Mouse (Mus musculus): ENCODE data around the gene Iqgap3. TPM values are rescaled to one million over a fixed set of nuclear protein-coding genes. Genes with fewer than 3 reads are reported as not detected.

Iqgap3 gene
- polyA plus RNA-seq, 1 experiment from 2014 or later: 4.5 TPM

- ATAC-seq (ENCODE audit: low FRiP score, low TSS enrichment): no peak
- no peak for DNase-seq (ENCODE audit: low spot score)
- Histone ChIP-seq H3K4me1 (replicated peaks; ENCODE audit: control insufficient read depth, insufficient read depth) (no peaks in the 10 kb centered on the region), H3K4me3 (ENCODE audit: low read depth, low read length) (no peak overlapping the region), H3K36me3 (ENCODE audit: control insufficient read depth, insufficient read depth, low read length) (peaks cover 16% of the 10 kb centered on the region; the same call in 1 of the 2 replicates), H3K4me2 (replicated peaks; ENCODE audit: low read depth) (no peak overlapping the region), H3K9ac (ENCODE audit: low read length) (no peak overlapping the region), H3K9me3 (ENCODE audit: control insufficient read depth, low read length) (no peaks in the 10 kb centered on the region), H3K27ac (replicated peaks) (no peak overlapping the region), H3K27me3 (ENCODE audit: control insufficient read depth, insufficient read depth, low read length) (no peaks in the 10 kb centered on the region)
- 94% methylated on average over 12 of the region's 12 CpGs for WGBS
- TF ChIP-seq EP300 (optimal IDR thresholded peaks at IDR 0.05): no peak
- TF ChIP-seq CTCF (IDR thresholded peaks at IDR 0.05; ENCODE audit: low read depth): no peak
Measured at GRCm38 (mm10) chr3:88114396-88114795, 32.6 kb downstream of the Iqgap3 start.

- TF ChIP-seq EP300 (optimal IDR thresholded peaks at IDR 0.05) (no peak), CTCF (IDR thresholded peaks at IDR 0.05; ENCODE audit: low read depth) (no peak)
- Histone ChIP-seq H3K36me3 (ENCODE audit: control insufficient read depth, insufficient read depth, low read length) (peaks cover 6% of the 10 kb centered on the region; the same call in 1 of the 2 replicates), H3K4me1 (replicated peaks; ENCODE audit: control insufficient read depth, insufficient read depth) (no peaks in the 10 kb centered on the region), H3K27ac (replicated peaks) (no peak overlapping the region), H3K4me2 (replicated peaks; ENCODE audit: low read depth) (no peak overlapping the region), H3K4me3 (ENCODE audit: low read depth, low read length) (no peak overlapping the region), H3K27me3 (ENCODE audit: control insufficient read depth, insufficient read depth, low read length) (no peaks in the 10 kb centered on the region), H3K9me3 (ENCODE audit: control insufficient read depth, low read length) (no peaks in the 10 kb centered on the region), H3K9ac (ENCODE audit: low read length) (no peak overlapping the region)
- WGBS: 78% methylated on average over 19 of the region's 19 CpGs
- no peak for ATAC-seq (ENCODE audit: low FRiP score, low TSS enrichment)
- DNase-seq (ENCODE audit: low spot score): no peak
Measured at GRCm38 (mm10) chr3:88120117-88120651, 38.4 kb downstream of the Iqgap3 start.

- H3K4me2 ChIP-seq (replicated peaks; ENCODE audit: low read depth): no peak overlapping the region
- no peak overlapping the region for H3K27ac ChIP-seq (replicated peaks)
- H3K4me1 ChIP-seq (replicated peaks; ENCODE audit: control insufficient read depth, insufficient read depth): no peaks in the 10 kb centered on the region
- peak; percentile 39 for DNase-seq (ENCODE audit: low spot score)
- no peak for TF ChIP-seq CTCF (IDR thresholded peaks at IDR 0.05; ENCODE audit: low read depth)
- no peak for TF ChIP-seq EP300 (optimal IDR thresholded peaks at IDR 0.05)
- H3K27me3 ChIP-seq (ENCODE audit: control insufficient read depth, insufficient read depth, low read length): no peaks in the 10 kb centered on the region
- peaks cover 6% of the 10 kb centered on the region; the same call in 1 of the 2 replicates for H3K36me3 ChIP-seq (ENCODE audit: control insufficient read depth, insufficient read depth, low read length)
- ATAC-seq (ENCODE audit: low FRiP score, low TSS enrichment): peak; percentile 68
- H3K4me3 ChIP-seq (ENCODE audit: low read depth, low read length): no peak overlapping the region
- no peaks in the 10 kb centered on the region for H3K9me3 ChIP-seq (ENCODE audit: control insufficient read depth, low read length)
- 71% methylated on average over 14 of the region's 14 CpGs for WGBS
- no peak overlapping the region for H3K9ac ChIP-seq (ENCODE audit: low read length)
Measured at GRCm38 (mm10) chr3:88121164-88122131, 39.7 kb downstream of the Iqgap3 start.

GRCm38 (mm10) chr3:88125195-88125594 is 43.4 kb downstream of the Iqgap3 start:
- Histone ChIP-seq H3K36me3 (ENCODE audit: control insufficient read depth, insufficient read depth, low read length) (no peaks in the 10 kb centered on the region), H3K9me3 (ENCODE audit: control insufficient read depth, low read length) (no peaks in the 10 kb centered on the region), H3K4me1 (replicated peaks; ENCODE audit: control insufficient read depth, insufficient read depth) (no peaks in the 10 kb centered on the region), H3K27me3 (ENCODE audit: control insufficient read depth, insufficient read depth, low read length) (no peaks in the 10 kb centered on the region), H3K27ac (replicated peaks) (no peak overlapping the region), H3K4me2 (replicated peaks; ENCODE audit: low read depth) (no peak overlapping the region), H3K4me3 (ENCODE audit: low read depth, low read length) (no peak overlapping the region), H3K9ac (ENCODE audit: low read length) (no peak overlapping the region)
- DNase-seq (ENCODE audit: low spot score) (no peak), ATAC-seq (ENCODE audit: low FRiP score, low TSS enrichment) (peak; percentile 41; the same call in 1 of the 2 replicates)
- 42% methylated on average over 4 of the region's 4 CpGs for WGBS
- TF ChIP-seq EP300 (optimal IDR thresholded peaks at IDR 0.05) (no peak), CTCF (IDR thresholded peaks at IDR 0.05; ENCODE audit: low read depth) (no peak)

- DNase-seq (ENCODE audit: low spot score): no peak
- H3K9ac ChIP-seq (ENCODE audit: low read length): no peak overlapping the region
- TF ChIP-seq EP300 (optimal IDR thresholded peaks at IDR 0.05) (no peak), CTCF (IDR thresholded peaks at IDR 0.05; ENCODE audit: low read depth) (no peak)
- no peaks in the 10 kb centered on the region for H3K27me3 ChIP-seq (ENCODE audit: control insufficient read depth, insufficient read depth, low read length)
- H3K9me3 ChIP-seq (ENCODE audit: control insufficient read depth, low read length): no peaks in the 10 kb centered on the region
- H3K27ac ChIP-seq (replicated peaks): no peak overlapping the region
- H3K4me1 ChIP-seq (replicated peaks; ENCODE audit: control insufficient read depth, insufficient read depth): no peaks in the 10 kb centered on the region
- no peaks in the 10 kb centered on the region for H3K36me3 ChIP-seq (ENCODE audit: control insufficient read depth, insufficient read depth, low read length)
- ATAC-seq (ENCODE audit: low FRiP score, low TSS enrichment): no peak
- H3K4me2 ChIP-seq (replicated peaks; ENCODE audit: low read depth): no peak overlapping the region
- no peak overlapping the region for H3K4me3 ChIP-seq (ENCODE audit: low read depth, low read length)
- WGBS: 78% methylated on average over 7 of the region's 7 CpGs
Measured at GRCm38 (mm10) chr3:88126181-88126580, 44.4 kb downstream of the Iqgap3 start.

- ATAC-seq (ENCODE audit: low FRiP score, low TSS enrichment): no peak
- DNase-seq (ENCODE audit: low spot score): no peak
- Histone ChIP-seq H3K4me1 (replicated peaks; ENCODE audit: control insufficient read depth, insufficient read depth) (no peaks in the 10 kb centered on the region), H3K9me3 (ENCODE audit: control insufficient read depth, low read length) (no peaks in the 10 kb centered on the region), H3K27me3 (ENCODE audit: control insufficient read depth, insufficient read depth, low read length) (no peaks in the 10 kb centered on the region), H3K9ac (ENCODE audit: low read length) (no peak overlapping the region), H3K4me3 (ENCODE audit: low read depth, low read length) (no peak overlapping the region), H3K36me3 (ENCODE audit: control insufficient read depth, insufficient read depth, low read length) (no peaks in the 10 kb centered on the region), H3K4me2 (replicated peaks; ENCODE audit: low read depth) (no peak overlapping the region), H3K27ac (replicated peaks) (no peak overlapping the region)
- TF ChIP-seq CTCF (IDR thresholded peaks at IDR 0.05; ENCODE audit: low read depth) (no peak), EP300 (optimal IDR thresholded peaks at IDR 0.05) (no peak)
- WGBS: 51% methylated on average over 3 of the region's 3 CpGs
Measured at GRCm38 (mm10) chr3:88127636-88128035, 45.9 kb downstream of the Iqgap3 start.

All from stomach, postnatal 0 days (tissue).